Mouse (Mus musculus) liver, adult 2 months (tissue): ENCODE results near the gene Mmp17.

Experiments
- CTCF ChIP-seq: fragments of 200-500 bp; IDR thresholded peaks from 2 replicates; pipeline ENCODE4 v1.5.1; 2011; ENCODE audit warnings: low read depth, low read length, control low read depth
- POLR2A ChIP-seq: fragments of 200-500 bp; IDR thresholded peaks from 2 replicates; pipeline ENCODE4 v1.6.1; 2011; ENCODE audit warnings: low read length, control low read depth; ENCODE audit not compliant: insufficient read depth; ENCODE audit errors: extremely low read depth

GRCm38 (mm10) chr5:129580572-129580971, 3.4 kb upstream of the Mmp17 start:
- TF ChIP-seq POLR2A, result no peak
- TF ChIP-seq CTCF, result no peak
